Mouse (Mus musculus) heart, embryonic 14.5 days (tissue): ENCODE measurements at regions not wholly inside any gene's neighbourhood (a gene's known extent, or its start where the extent isn't known, plus 50 kb on each side); places are given as distances from the start of the nearest gene placed in this dataset.
"Not testable (repeated sequence)": the region's sequence is repeated elsewhere in the genome, so short reads cannot be mapped to it uniquely, and the experiment has no call there.

Source experiments
- ATAC-seq: fragments of 200-750 bp; cut with Nextera tagmentation; 2 replicates; pipeline ENCODE4 v1.8.0; 2017; ENCODE audit warnings: low read depth, moderate TSS enrichment; ENCODE audit not compliant: insufficient number of reproducible peaks, insufficient read depth, low FRiP score
- H3K27ac ChIP-seq, 2 experiments: fragments of 200-500 bp in 1 of 2; fragments of 300-500 bp in 1 of 2; sonication (generic) in 1 of 2; replicated peaks in 1 of 2; 2 replicates each; pipeline ENCODE4 v1.5.1; 2012 to 2014; ENCODE audit warnings: low read depth in 2 of 2, low read length in 2 of 2, control low read depth in 1 of 2, mild to moderate bottlenecking in 1 of 2, mixed read lengths in 1 of 2; ENCODE audit not compliant: control insufficient read depth in 1 of 2, insufficient read depth in 1 of 2
- H3K27me3 ChIP-seq: fragments of 300-500 bp; sonication (generic); 2 replicates; pipeline ENCODE4 v1.6.1; 2014; ENCODE audit warnings: mild to moderate bottlenecking, low read length, control low read depth; ENCODE audit not compliant: control insufficient read depth, insufficient read depth
- H3K36me3 ChIP-seq: fragments of 300-500 bp; sonication (generic); 2 replicates; pipeline ENCODE4 v1.6.1; 2014; ENCODE audit warnings: mild to moderate bottlenecking, control low read depth, low read length, mixed read lengths; ENCODE audit not compliant: control insufficient read depth, insufficient read depth
- H3K4me1 ChIP-seq, 2 experiments: fragments of 200-500 bp in 1 of 2; fragments of 300-500 bp in 1 of 2; sonication (generic) in 1 of 2; 2 replicates each; pipeline ENCODE4 v1.6.1; 2012 to 2014; ENCODE audit warnings: low read length in 2 of 2, control low read depth in 1 of 2, mixed read lengths in 1 of 2; ENCODE audit not compliant: control insufficient read depth in 2 of 2, insufficient read depth in 2 of 2
- H3K4me2 ChIP-seq: fragments of 300-500 bp; sonication (generic); 2 replicates; pipeline ENCODE4 v1.6.1; 2014; ENCODE audit warnings: mild to moderate bottlenecking, low read length
- H3K4me3 ChIP-seq, 2 experiments: fragments of 200-500 bp in 1 of 2; fragments of 300-500 bp in 1 of 2; sonication (generic) in 1 of 2; 2 replicates each; pipeline ENCODE4 v1.5.1; 2012 to 2014; ENCODE audit warnings: low read length in 2 of 2, mild to moderate bottlenecking in 2 of 2, control low read depth in 1 of 2, low read depth in 1 of 2, moderate library complexity in 1 of 2; ENCODE audit not compliant: control insufficient read depth in 1 of 2, insufficient read depth in 1 of 2
- H3K9ac ChIP-seq: fragments of 300-500 bp; sonication (generic); 2 replicates; pipeline ENCODE4 v1.6.1; 2014; ENCODE audit warnings: mild to moderate bottlenecking, low read length
- H3K9me3 ChIP-seq: fragments of 300-500 bp; sonication (generic); 2 replicates; pipeline ENCODE4 v1.6.1; 2016; ENCODE audit warnings: low read length, control low read depth; ENCODE audit not compliant: control insufficient read depth
- WGBS: fragments of 180-500 bp; shearing (Covaris S2); extraction: QIAGEN DNeasy Blood & Tissue Kit; methylation state at CpG from one replicate; pipeline ENCODE4 v1.1.7; 2014; 5-methylcytosine and 5-hydroxymethylcytosine counted together

DNA sequence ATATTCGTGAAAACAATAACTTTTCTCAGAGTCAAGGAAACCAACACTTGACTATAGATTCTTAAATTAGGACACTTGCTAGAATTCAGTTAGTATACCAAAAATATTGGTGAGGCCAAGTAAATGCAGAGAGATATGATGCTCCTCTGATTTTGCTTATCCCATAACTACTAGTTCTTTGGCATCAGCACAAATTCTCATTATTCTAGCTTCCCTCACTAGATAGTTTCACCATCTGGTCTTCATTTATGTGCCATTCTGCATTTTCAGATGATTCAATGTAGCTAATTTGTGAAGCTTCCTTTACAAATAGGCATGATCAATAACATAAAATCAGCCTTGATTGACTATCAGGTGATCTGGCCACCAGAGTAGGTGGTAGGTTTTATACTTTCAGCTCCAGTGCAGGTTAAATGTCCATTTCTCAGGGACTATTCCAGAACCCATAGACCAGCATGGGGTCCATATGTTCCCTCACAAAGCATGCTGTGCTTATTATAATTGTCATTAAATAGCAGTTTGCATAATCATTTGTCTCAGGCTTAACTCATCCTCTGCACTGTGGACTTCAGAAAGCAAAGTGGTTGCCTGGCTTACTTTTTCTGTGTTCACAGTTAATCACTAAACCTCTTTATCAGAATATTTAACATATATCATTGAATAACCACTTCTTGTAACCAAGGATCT is 722.6 kb downstream of the Pla2g4a start:
- Histone ChIP-seq H3K4me3 (no peak overlapping the region), H3K36me3 (no peaks in the 10 kb centered on the region), H3K4me1 (no peaks in the 10 kb centered on the region), H3K27ac (no peak overlapping the region), H3K4me2 (no peak overlapping the region), H3K27me3 (no peaks in the 10 kb centered on the region), H3K9me3 (no peaks in the 10 kb centered on the region), H3K9ac (no peak overlapping the region)
- 50% methylated on average over 1 of the region's 1 CpGs for WGBS
- no peak for ATAC-seq

DNA sequence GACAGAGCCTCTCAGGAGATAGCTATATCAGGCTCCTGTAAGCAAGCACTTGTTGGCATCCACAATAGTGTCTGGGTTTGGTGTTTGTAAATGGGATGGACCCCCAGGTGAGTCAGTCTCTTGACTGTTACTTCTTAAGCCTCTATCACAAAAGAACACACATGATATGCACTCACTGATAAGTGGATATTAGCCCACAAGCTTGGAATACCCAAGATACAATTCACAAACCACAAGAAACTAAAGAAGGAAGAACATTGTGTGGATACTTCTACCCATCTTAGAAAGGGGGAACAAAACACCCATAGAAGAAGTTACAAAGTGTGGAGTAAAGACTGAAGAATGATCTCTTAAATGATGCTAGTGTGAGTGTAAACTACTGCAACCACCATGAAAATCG is 733.9 kb downstream of the Pla2g4a start:
- H3K9ac ChIP-seq, ATAC-seq, H3K4me2 ChIP-seq, H3K9me3 ChIP-seq, H3K36me3 ChIP-seq, H3K4me3 ChIP-seq, H3K27ac ChIP-seq, H3K27me3 ChIP-seq, H3K4me1 ChIP-seq: not testable (repeated sequence)
- WGBS: 83% methylated on average over 1 of the region's 1 CpGs

DNA sequence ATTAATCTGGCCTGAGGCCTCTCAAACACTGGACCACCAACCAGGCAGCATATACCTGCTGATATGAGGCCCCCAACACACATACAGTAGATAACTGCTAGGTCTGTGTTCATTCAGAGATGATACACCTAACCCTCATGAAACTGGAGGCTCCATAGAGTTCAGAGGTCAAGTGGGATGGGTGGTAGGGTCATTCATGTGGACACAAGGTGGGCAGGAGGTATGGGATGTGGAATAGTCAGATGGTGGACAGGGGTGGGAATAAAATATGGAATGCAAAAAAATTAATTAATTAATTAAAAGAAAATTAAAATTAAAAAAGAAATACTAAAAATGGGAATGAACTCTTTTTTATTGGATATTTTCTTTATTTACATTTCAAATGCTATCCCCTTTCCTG is 734.7 kb downstream of the Pla2g4a start:
- ATAC-seq: no peak
- no peaks in the 10 kb centered on the region for H3K36me3 ChIP-seq
- no peaks in the 10 kb centered on the region for H3K4me1 ChIP-seq
- no peaks in the 10 kb centered on the region for H3K9me3 ChIP-seq
- no peak overlapping the region for H3K9ac ChIP-seq
- H3K27me3 ChIP-seq: no peaks in the 10 kb centered on the region
- H3K4me2 ChIP-seq: no peak overlapping the region
- no peak overlapping the region for H3K27ac ChIP-seq
- no peak overlapping the region for H3K4me3 ChIP-seq

DNA sequence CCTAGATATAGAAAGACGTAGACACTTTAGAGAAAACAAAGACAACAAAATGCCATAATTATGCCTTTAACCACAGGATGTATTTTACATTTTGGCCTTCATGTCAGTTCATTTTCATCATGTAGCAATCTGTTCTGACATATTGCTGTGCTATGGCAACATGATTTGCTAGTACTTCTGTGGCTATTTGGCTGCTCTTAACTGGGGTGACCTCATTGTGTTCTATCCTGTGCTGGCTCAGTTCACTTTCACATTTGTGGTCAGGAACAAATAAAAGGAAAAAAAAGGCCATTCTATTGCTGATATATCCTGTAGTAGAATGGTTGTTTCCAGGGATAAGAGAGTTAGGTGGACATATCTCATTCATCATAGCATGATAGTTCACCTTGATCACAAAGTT is 758.5 kb downstream of the Pla2g4a start:
- Histone ChIP-seq H3K27me3 (no peaks in the 10 kb centered on the region), H3K9ac (no peak overlapping the region), H3K4me1 (no peaks in the 10 kb centered on the region), H3K4me3 (no peak overlapping the region), H3K4me2 (no peak overlapping the region), H3K36me3 (no peaks in the 10 kb centered on the region), H3K9me3 (no peaks in the 10 kb centered on the region), H3K27ac (no peak overlapping the region)
- 83% methylated on average over 1 of the region's 1 CpGs for WGBS
- no peak for ATAC-seq

DNA sequence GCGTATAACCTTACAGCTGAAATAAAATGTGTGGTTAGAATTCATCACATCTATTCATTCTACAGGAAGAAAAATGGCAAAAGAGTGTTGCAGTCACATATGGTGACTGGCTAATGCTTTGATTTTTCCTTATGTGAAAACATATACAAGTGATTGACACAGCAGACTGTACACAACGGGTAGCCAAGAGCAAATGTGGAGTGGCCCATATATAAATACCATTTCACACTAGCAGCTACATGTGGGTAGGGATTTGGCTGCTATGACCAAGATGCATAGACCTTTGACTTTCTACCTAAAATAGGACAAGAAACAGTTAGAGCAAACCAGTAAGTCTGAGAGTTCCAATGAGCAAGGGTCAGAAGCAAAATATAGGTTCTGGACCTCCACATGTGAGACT is 761.8 kb downstream of the Pla2g4a start:
- H3K4me2 ChIP-seq: no peak overlapping the region
- H3K4me3 ChIP-seq: no peak overlapping the region
- 80% methylated on average over 2 of the region's 2 CpGs for WGBS
- no peaks in the 10 kb centered on the region for H3K4me1 ChIP-seq
- H3K27ac ChIP-seq: no peak overlapping the region
- H3K9me3 ChIP-seq: no peaks in the 10 kb centered on the region
- no peak overlapping the region for H3K9ac ChIP-seq
- H3K27me3 ChIP-seq: no peaks in the 10 kb centered on the region
- no peaks in the 10 kb centered on the region for H3K36me3 ChIP-seq
- ATAC-seq: no peak

DNA sequence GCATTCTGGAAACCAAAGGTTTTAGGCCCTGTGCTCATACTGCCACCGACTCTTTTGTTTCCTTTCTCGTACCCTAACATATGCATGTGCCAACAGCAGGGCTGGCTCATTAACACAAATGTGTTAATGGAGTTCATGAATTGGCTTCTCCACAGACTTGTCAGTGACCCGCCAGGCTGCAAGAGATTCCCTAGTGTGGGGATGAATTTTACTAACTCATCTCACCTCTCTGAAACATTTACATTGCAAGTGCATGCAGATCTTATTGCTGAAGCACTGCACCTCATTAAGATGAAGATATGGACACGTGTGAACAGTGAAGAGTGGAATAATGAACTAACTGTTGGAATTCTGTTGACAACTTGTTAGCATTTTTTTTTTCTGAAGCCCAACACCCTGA is 762.2 kb downstream of the Pla2g4a start:
- Histone ChIP-seq H3K9me3 (no peaks in the 10 kb centered on the region), H3K9ac (no peak overlapping the region), H3K27ac (no peak overlapping the region), H3K4me3 (no peak overlapping the region), H3K27me3 (no peaks in the 10 kb centered on the region), H3K36me3 (no peaks in the 10 kb centered on the region), H3K4me1 (no peaks in the 10 kb centered on the region), H3K4me2 (no peak overlapping the region)
- ATAC-seq: no peak
- WGBS: 67% methylated on average over 4 of the region's 4 CpGs
